Mouse (Mus musculus): Measurements from ENCODE around the gene Mast4. TPM values are rescaled to one million over a fixed set of nuclear protein-coding genes. Genes with fewer than 3 reads are reported as not detected.
A peak's percentile ranks its signal among the peaks of the same experiment; 100 is the strongest.

Mast4 gene
- polyA plus RNA-seq, 1 experiment from 2014 or later, result 33.0 TPM

- Histone ChIP-seq H3K9me3 (ENCODE audit: control insufficient read depth, low read length) (no peaks in the 10 kb centered on the region), H3K4me3 (ENCODE audit: low read depth, low read length) (no peak overlapping the region), H3K36me3 (ENCODE audit: control insufficient read depth, insufficient read depth, low read length) (no peaks in the 10 kb centered on the region), H3K27me3 (ENCODE audit: control insufficient read depth, insufficient read depth, low read length) (no peaks in the 10 kb centered on the region), H3K27ac (ENCODE audit: low read depth, low read length) (no peak overlapping the region), H3K9ac (replicated peaks; ENCODE audit: low read depth, low read length) (no peak overlapping the region), H3K4me1 (ENCODE audit: control insufficient read depth, insufficient read depth, low read length) (no peaks in the 10 kb centered on the region), H3K4me2 (ENCODE audit: low read depth, low read length) (no peak overlapping the region)
- WGBS, result 91% methylated on average over 4 of the region's 4 CpGs
- ATAC-seq (ENCODE audit: low read depth), result no peak
These were observed 291.3 kb downstream of the Mast4 start for GRCm38 (mm10) chr13:103043011-103043410.

GRCm38 (mm10) chr13:103037466-103037865 lies 296.8 kb downstream of the Mast4 start:
- Histone ChIP-seq H3K9ac (replicated peaks; ENCODE audit: low read depth, low read length) (no peak overlapping the region), H3K4me3 (ENCODE audit: low read depth, low read length) (no peak overlapping the region), H3K27ac (ENCODE audit: low read depth, low read length) (no peak overlapping the region), H3K4me1 (ENCODE audit: control insufficient read depth, insufficient read depth, low read length) (no peaks in the 10 kb centered on the region), H3K9me3 (ENCODE audit: control insufficient read depth, low read length) (no peaks in the 10 kb centered on the region), H3K4me2 (ENCODE audit: low read depth, low read length) (no peak overlapping the region), H3K36me3 (ENCODE audit: control insufficient read depth, insufficient read depth, low read length) (no peaks in the 10 kb centered on the region), H3K27me3 (ENCODE audit: control insufficient read depth, insufficient read depth, low read length) (no peaks in the 10 kb centered on the region)
- ATAC-seq (ENCODE audit: low read depth), result no peak
- 38% methylated on average over 5 of the region's 5 CpGs for WGBS

GRCm38 (mm10) chr13:103029377-103029776 lies 304.9 kb downstream of the Mast4 start:
- Histone ChIP-seq H3K36me3 (ENCODE audit: control insufficient read depth, insufficient read depth, low read length) (no peaks in the 10 kb centered on the region), H3K9ac (replicated peaks; ENCODE audit: low read depth, low read length) (no peak overlapping the region), H3K4me3 (ENCODE audit: low read depth, low read length) (no peak overlapping the region), H3K4me1 (ENCODE audit: control insufficient read depth, insufficient read depth, low read length) (no peaks in the 10 kb centered on the region), H3K27me3 (ENCODE audit: control insufficient read depth, insufficient read depth, low read length) (no peaks in the 10 kb centered on the region), H3K9me3 (ENCODE audit: control insufficient read depth, low read length) (no peaks in the 10 kb centered on the region), H3K27ac (ENCODE audit: low read depth, low read length) (no peak overlapping the region), H3K4me2 (ENCODE audit: low read depth, low read length) (no peak overlapping the region)
- no peak for ATAC-seq (ENCODE audit: low read depth)
- WGBS, result 86% methylated on average over 5 of the region's 5 CpGs

GRCm38 (mm10) chr13:103027456-103028078 lies 306.7 kb downstream of the Mast4 start:
- no peak overlapping the region for H3K4me2 ChIP-seq (ENCODE audit: low read depth, low read length)
- no peaks in the 10 kb centered on the region for H3K27me3 ChIP-seq (ENCODE audit: control insufficient read depth, insufficient read depth, low read length)
- H3K9ac ChIP-seq (replicated peaks; ENCODE audit: low read depth, low read length), result no peak overlapping the region
- 42% methylated on average over 17 of the region's 17 CpGs for WGBS
- no peak overlapping the region for H3K27ac ChIP-seq (ENCODE audit: low read depth, low read length)
- no peak overlapping the region for H3K4me3 ChIP-seq (ENCODE audit: low read depth, low read length)
- ATAC-seq (ENCODE audit: low read depth), result peak; percentile 84
- H3K4me1 ChIP-seq (ENCODE audit: control insufficient read depth, insufficient read depth, low read length), result no peaks in the 10 kb centered on the region
- H3K36me3 ChIP-seq (ENCODE audit: control insufficient read depth, insufficient read depth, low read length), result no peaks in the 10 kb centered on the region
- no peaks in the 10 kb centered on the region for H3K9me3 ChIP-seq (ENCODE audit: control insufficient read depth, low read length)

GRCm38 (mm10) chr13:103025461-103025860 lies 308.8 kb downstream of the Mast4 start:
- Histone ChIP-seq H3K4me2 (ENCODE audit: low read depth, low read length) (no peak overlapping the region), H3K27ac (ENCODE audit: low read depth, low read length) (no peak overlapping the region), H3K9ac (replicated peaks; ENCODE audit: low read depth, low read length) (no peak overlapping the region), H3K27me3 (ENCODE audit: control insufficient read depth, insufficient read depth, low read length) (no peaks in the 10 kb centered on the region), H3K4me1 (ENCODE audit: control insufficient read depth, insufficient read depth, low read length) (no peaks in the 10 kb centered on the region), H3K4me3 (ENCODE audit: low read depth, low read length) (no peak overlapping the region), H3K9me3 (ENCODE audit: control insufficient read depth, low read length) (no peaks in the 10 kb centered on the region), H3K36me3 (ENCODE audit: control insufficient read depth, insufficient read depth, low read length) (no peaks in the 10 kb centered on the region)
- 72% methylated on average over 3 of the region's 3 CpGs for WGBS
- no peak for ATAC-seq (ENCODE audit: low read depth)

- no peaks in the 10 kb centered on the region for H3K36me3 ChIP-seq (ENCODE audit: control insufficient read depth, insufficient read depth, low read length)
- H3K27ac ChIP-seq (ENCODE audit: low read depth, low read length), result no peak overlapping the region
- 78% methylated on average over 6 of the region's 6 CpGs for WGBS
- no peaks in the 10 kb centered on the region for H3K27me3 ChIP-seq (ENCODE audit: control insufficient read depth, insufficient read depth, low read length)
- H3K9ac ChIP-seq (replicated peaks; ENCODE audit: low read depth, low read length), result no peak overlapping the region
- H3K9me3 ChIP-seq (ENCODE audit: control insufficient read depth, low read length), result no peaks in the 10 kb centered on the region
- H3K4me3 ChIP-seq (ENCODE audit: low read depth, low read length), result no peak overlapping the region
- H3K4me2 ChIP-seq (ENCODE audit: low read depth, low read length), result no peak overlapping the region
- ATAC-seq (ENCODE audit: low read depth), result no peak
- H3K4me1 ChIP-seq (ENCODE audit: control insufficient read depth, insufficient read depth, low read length), result no peaks in the 10 kb centered on the region
These were observed 315.8 kb downstream of the Mast4 start for GRCm38 (mm10) chr13:103018481-103018880.

GRCm38 (mm10) chr13:103017661-103018060 lies 316.6 kb downstream of the Mast4 start:
- 92% methylated on average over 3 of the region's 3 CpGs for WGBS
- Histone ChIP-seq H3K9me3 (ENCODE audit: control insufficient read depth, low read length) (no peaks in the 10 kb centered on the region), H3K4me3 (ENCODE audit: low read depth, low read length) (no peak overlapping the region), H3K36me3 (ENCODE audit: control insufficient read depth, insufficient read depth, low read length) (no peaks in the 10 kb centered on the region), H3K4me1 (ENCODE audit: control insufficient read depth, insufficient read depth, low read length) (no peaks in the 10 kb centered on the region), H3K27me3 (ENCODE audit: control insufficient read depth, insufficient read depth, low read length) (no peaks in the 10 kb centered on the region), H3K4me2 (ENCODE audit: low read depth, low read length) (no peak overlapping the region), H3K9ac (replicated peaks; ENCODE audit: low read depth, low read length) (no peak overlapping the region), H3K27ac (ENCODE audit: low read depth, low read length) (no peak overlapping the region)
- no peak for ATAC-seq (ENCODE audit: low read depth)

- Histone ChIP-seq H3K4me2 (ENCODE audit: low read depth, low read length) (no peak overlapping the region), H3K9ac (replicated peaks; ENCODE audit: low read depth, low read length) (no peak overlapping the region), H3K4me1 (ENCODE audit: control insufficient read depth, insufficient read depth, low read length) (no peaks in the 10 kb centered on the region), H3K36me3 (ENCODE audit: control insufficient read depth, insufficient read depth, low read length) (no peaks in the 10 kb centered on the region), H3K27me3 (ENCODE audit: control insufficient read depth, insufficient read depth, low read length) (no peaks in the 10 kb centered on the region), H3K4me3 (ENCODE audit: low read depth, low read length) (no peak overlapping the region), H3K27ac (ENCODE audit: low read depth, low read length) (no peak overlapping the region), H3K9me3 (ENCODE audit: control insufficient read depth, low read length) (no peaks in the 10 kb centered on the region)
- ATAC-seq (ENCODE audit: low read depth), result no peak
- WGBS, result 95% methylated on average over 3 of the region's 3 CpGs
These were observed 319.1 kb downstream of the Mast4 start for GRCm38 (mm10) chr13:103015131-103015750.

- no peaks in the 10 kb centered on the region for H3K36me3 ChIP-seq (ENCODE audit: control insufficient read depth, insufficient read depth, low read length)
- no peak overlapping the region for H3K27ac ChIP-seq (ENCODE audit: low read depth, low read length)
- no peaks in the 10 kb centered on the region for H3K9me3 ChIP-seq (ENCODE audit: control insufficient read depth, low read length)
- H3K4me2 ChIP-seq (ENCODE audit: low read depth, low read length), result no peak overlapping the region
- H3K4me1 ChIP-seq (ENCODE audit: control insufficient read depth, insufficient read depth, low read length), result no peaks in the 10 kb centered on the region
- no peak for ATAC-seq (ENCODE audit: low read depth)
- no peak overlapping the region for H3K4me3 ChIP-seq (ENCODE audit: low read depth, low read length)
- no peak overlapping the region for H3K9ac ChIP-seq (replicated peaks; ENCODE audit: low read depth, low read length)
- H3K27me3 ChIP-seq (ENCODE audit: control insufficient read depth, insufficient read depth, low read length), result no peaks in the 10 kb centered on the region
- 49% methylated on average over 6 of the region's 6 CpGs for whole genome bisulfite sequencing
These were observed 319.7 kb downstream of the Mast4 start for GRCm38 (mm10) chr13:103014631-103015030.
